Mouse (Mus musculus) liver, embryonic 12.5 days (tissue): ENCODE results near the gene Samt4. TPM values are rescaled to one million over a fixed set of nuclear protein-coding genes. Genes with fewer than 3 reads are reported as not detected.
"Not testable (repeated sequence)": the region's sequence is repeated elsewhere in the genome, so short reads cannot be mapped to it uniquely, and the experiment has no call there.

Experiments
- ATAC-seq: fragments of 200-750 bp; cut with Nextera tagmentation; 2 replicates; pipeline ENCODE4 v1.8.0; 2017; ENCODE audit warnings: moderate number of reproducible peaks, mild to moderate bottlenecking, moderate library complexity
- H3K27ac ChIP-seq: fragments of 300-500 bp; sonication (generic); 2 replicates; pipeline ENCODE4 v1.5.1; 2016; ENCODE audit warnings: mild to moderate bottlenecking
- H3K27me3 ChIP-seq: fragments of 300-500 bp; sonication (generic); replicated peaks from 2 replicates; pipeline ENCODE4 v1.6.1; 2016; ENCODE audit warnings: mild to moderate bottlenecking, moderate library complexity
- H3K36me3 ChIP-seq: fragments of 300-500 bp; sonication (generic); 2 replicates; pipeline ENCODE4 v1.6.1; 2016; ENCODE audit warnings: mild to moderate bottlenecking, moderate library complexity
- H3K4me1 ChIP-seq: fragments of 300-500 bp; sonication (generic); 2 replicates; pipeline ENCODE4 v1.6.1; 2016
- H3K4me2 ChIP-seq: fragments of 300-500 bp; sonication (generic); 2 replicates; pipeline ENCODE4 v1.6.1; 2016; ENCODE audit warnings: mild to moderate bottlenecking, moderate library complexity
- H3K4me3 ChIP-seq: fragments of 300-500 bp; sonication (generic); 2 replicates; pipeline ENCODE4 v1.5.1; 2016; ENCODE audit warnings: mild to moderate bottlenecking, moderate library complexity
- H3K9ac ChIP-seq: fragments of 300-500 bp; sonication (generic); 2 replicates; pipeline ENCODE4 v1.6.1; 2016; ENCODE audit warnings: mild to moderate bottlenecking, moderate library complexity
- H3K9me3 ChIP-seq: fragments of 300-500 bp; sonication (generic); replicated peaks from 2 replicates; pipeline ENCODE4 v1.6.1; 2016; ENCODE audit warnings: mild to moderate bottlenecking, moderate library complexity
- WGBS: fragments of 180-500 bp; shearing (Covaris S2); methylation state at CpG from one replicate; pipeline ENCODE4 v1.1.7; 2016; ENCODE audit not compliant: insufficient replicate concordance; 5-methylcytosine and 5-hydroxymethylcytosine counted together
- polyA plus RNA-seq: library from polyadenylated mRNA; unstranded; fragments of >200 nt; fragmentation: Nextera tagmentation; extraction: Ambion mirVana; gene quantifications from 2 replicates; pipeline ENCODE4 v1.2.1, GENCODE M21; 2016

The Samt4 gene
- polyA plus RNA-seq = not detected in 2 replicates

GRCm38 (mm10) chrX:154481702-154482101 lies at the start of gene Samt4:
Gene Samt4, plus strand, starts transcription at chrX:154482002.
- ATAC-seq = no peak
- no peaks in the 10 kb centered on the region for H3K27me3 ChIP-seq
- no peaks in the 10 kb centered on the region for H3K36me3 ChIP-seq
- H3K4me1 ChIP-seq = no peaks in the 10 kb centered on the region
- no peak within 1 kb of the TSS for H3K9ac ChIP-seq
- no peak within 1 kb of the TSS for H3K4me2 ChIP-seq
- no peak within 1 kb of the TSS for H3K27ac ChIP-seq
- H3K4me3 ChIP-seq = no peak within 1 kb of the TSS
- no peaks in the 10 kb centered on the region for H3K9me3 ChIP-seq

- not testable (repeated sequence) for H3K27ac ChIP-seq, H3K4me2 ChIP-seq, H3K36me3 ChIP-seq, H3K4me3 ChIP-seq, ATAC-seq, H3K27me3 ChIP-seq, H3K9ac ChIP-seq, H3K4me1 ChIP-seq, H3K9me3 ChIP-seq
These were observed 38.1 kb upstream of the Samt4 start for GRCm38 (mm10) chrX:154443696-154444095.

GRCm38 (mm10) chrX:154468386-154468785 lies 13.4 kb upstream of the Samt4 start:
- H3K36me3 ChIP-seq, H3K4me1 ChIP-seq, H3K9me3 ChIP-seq, H3K9ac ChIP-seq, H3K4me2 ChIP-seq, H3K27me3 ChIP-seq, H3K4me3 ChIP-seq, H3K27ac ChIP-seq, ATAC-seq: not testable (repeated sequence)
- 47% methylated on average over 3 of the region's 3 CpGs for WGBS

Other genes with a start within 250 kb of the Samt4 start
- not detected in 2 replicates for gene 4930524N10Rik, start 138.6 kb upstream of the Samt4 start, polyA plus RNA-seq
- not detected in 2 replicates for gene Samt2, start 97.4 kb downstream of the Samt4 start, polyA plus RNA-seq